Mouse (Mus musculus): Measurements from ENCODE around the gene Wdr59. TPM values are rescaled to one million over a fixed set of nuclear protein-coding genes. Genes with fewer than 3 reads are reported as not detected.

The Wdr59 gene
- polyA plus RNA-seq, 1 experiment from 2014 or later: 6.0 TPM

- H3K4me1 ChIP-seq: peaks cover 49% of the 10 kb centered on the region
- WGBS: under 1% methylated on average over 64 of the region's 64 CpGs
- peak; percentile 23; the same call in 1 of the 2 replicates for ATAC-seq (ENCODE audit: borderline replicate concordance, extremely low read depth, low FRiP score, low TSS enrichment)
These were observed 15.3 kb upstream of the Wdr59 start for GRCm38 (mm10) chr8:111536978-111537764.

DNA sequence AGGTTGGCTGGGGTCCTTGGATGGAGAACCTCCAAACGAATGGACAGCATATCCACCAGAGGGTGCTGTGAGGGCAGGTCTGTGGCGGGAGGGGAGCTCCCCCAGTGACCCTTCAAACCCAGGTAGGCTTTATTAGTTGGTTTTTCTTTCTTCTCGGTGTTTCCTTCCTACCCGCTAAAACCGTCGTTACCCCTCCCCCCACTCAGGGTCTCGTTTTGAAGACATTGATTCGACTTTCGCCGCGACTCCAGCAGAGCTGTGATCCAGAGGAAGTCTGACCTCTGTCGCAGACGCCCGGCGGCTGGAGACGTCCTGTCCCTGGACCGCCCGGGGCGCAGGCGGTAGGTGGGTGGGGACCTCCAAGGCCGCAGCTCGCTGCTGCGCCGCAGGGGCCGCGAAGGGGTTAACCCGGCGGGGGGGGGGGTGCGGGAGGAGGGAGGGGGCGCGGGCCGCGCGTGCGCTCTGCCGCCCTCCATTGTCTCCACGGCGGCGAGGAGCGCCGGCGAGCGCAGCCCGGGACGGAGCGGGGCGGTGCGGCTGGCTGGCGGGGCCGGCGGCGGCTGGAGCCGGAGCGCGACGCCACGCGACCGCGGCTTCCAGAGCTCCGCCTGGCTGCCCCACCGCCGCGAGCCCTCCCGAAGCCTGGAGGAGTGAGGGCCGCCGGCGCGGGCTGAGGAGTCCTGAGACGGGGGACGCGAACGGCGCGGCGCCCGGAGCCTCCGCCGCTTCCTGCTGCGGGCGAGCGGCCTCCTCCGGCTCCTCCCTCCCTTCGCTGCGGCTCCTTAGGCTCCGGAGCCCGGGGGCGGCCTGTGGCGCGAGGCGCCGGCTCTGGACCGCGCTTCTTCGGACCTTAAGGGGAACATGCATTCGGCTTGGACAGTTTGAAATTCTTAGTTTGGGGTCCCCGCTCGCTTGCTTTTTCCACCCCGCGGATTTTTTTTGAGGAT lies 14.4 kb upstream of the Wdr59 start, which contains the start of gene Znrf1:
Gene Znrf1 (plus strand): TSS at position 67 of the 947 bp plus-strand sequence.
- no peaks in the 10 kb centered on the region for H3K27me3 ChIP-seq
- peak within 1 kb of the TSS; percentile 96 for H3K4me3 ChIP-seq
- WGBS: under 1% methylated on average over 70 of the region's 100 CpGs
- peak within 1 kb of the TSS; percentile 81 for H3K9ac ChIP-seq
- no peaks in the 10 kb centered on the region for H3K9me3 ChIP-seq
- peak within 1 kb of the TSS; percentile 97 for H3K27ac ChIP-seq
- H3K36me3 ChIP-seq: no peaks in the 10 kb centered on the region
- ATAC-seq (ENCODE audit: borderline replicate concordance, extremely low read depth, low FRiP score, low TSS enrichment): peak; percentile 94
- H3K4me2 ChIP-seq: peak within 1 kb of the TSS; percentile 84
- peaks cover 41% of the 10 kb centered on the region for H3K4me1 ChIP-seq

More at GRCm38 (mm10) chr8:111536978-111537764, 15.3 kb upstream of the Wdr59 start:
- Histone ChIP-seq H3K4me3 (peak overlapping the region; percentile 96), H3K27ac (peak overlapping the region; percentile 97), H3K4me2 (peak overlapping the region; percentile 84), H3K36me3 (no peaks in the 10 kb centered on the region), H3K9ac (peak overlapping the region; percentile 81), H3K9me3 (no peaks in the 10 kb centered on the region), H3K27me3 (no peaks in the 10 kb centered on the region)

GRCm38 (mm10) chr8:111535491-111535890 lies 13.6 kb upstream of the Wdr59 start:
- WGBS: 21% methylated on average over 5 of the region's 5 CpGs
- H3K9ac ChIP-seq: no peak overlapping the region
- no peak for ATAC-seq (ENCODE audit: borderline replicate concordance, extremely low read depth, low FRiP score, low TSS enrichment)
- H3K27ac ChIP-seq: no peak overlapping the region
- no peaks in the 10 kb centered on the region for H3K36me3 ChIP-seq
- peak overlapping the region; percentile 96 for H3K4me3 ChIP-seq
- no peaks in the 10 kb centered on the region for H3K27me3 ChIP-seq
- peak overlapping the region; percentile 84 for H3K4me2 ChIP-seq
- H3K4me1 ChIP-seq: peaks cover 33% of the 10 kb centered on the region
- no peaks in the 10 kb centered on the region for H3K9me3 ChIP-seq

DNA sequence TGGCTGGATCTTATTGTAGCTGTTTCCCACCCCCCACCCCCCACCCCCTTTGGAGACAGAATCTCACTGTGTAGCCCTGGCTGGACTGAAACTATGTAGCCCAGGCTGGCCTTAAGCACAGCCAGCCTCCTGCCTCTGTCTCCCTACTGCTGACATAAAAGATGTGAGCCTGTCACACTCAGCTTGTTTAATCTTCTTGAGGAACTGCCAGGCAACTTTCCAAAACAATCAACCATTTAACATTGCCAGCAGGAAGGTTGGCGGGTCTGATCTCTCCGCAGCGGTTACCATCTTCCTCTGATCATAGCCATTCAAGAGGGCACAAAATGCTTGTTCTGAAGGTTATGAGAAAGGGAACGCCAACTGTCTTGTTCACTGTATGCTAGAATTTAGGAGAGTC lies 11.6 kb upstream of the Wdr59 start:
- no peak for ATAC-seq (ENCODE audit: borderline replicate concordance, extremely low read depth, low FRiP score, low TSS enrichment)

GRCm38 (mm10) chr8:111531621-111532020 lies 9.7 kb upstream of the Wdr59 start:
- WGBS: 70% methylated on average over 17 of the region's 17 CpGs
- no peak overlapping the region for H3K27ac ChIP-seq
- no peak for ATAC-seq (ENCODE audit: borderline replicate concordance, extremely low read depth, low FRiP score, low TSS enrichment)

More for the DNA sequence above, 11.6 kb upstream of the Wdr59 start:
- H3K9me3 ChIP-seq: no peaks in the 10 kb centered on the region
- H3K27me3 ChIP-seq: no peaks in the 10 kb centered on the region
- H3K4me1 ChIP-seq: peaks cover 18% of the 10 kb centered on the region
- no peak overlapping the region for H3K27ac ChIP-seq
- WGBS: 56% methylated on average over 4 of the region's 4 CpGs
- no peak overlapping the region for H3K9ac ChIP-seq
- H3K4me3 ChIP-seq: no peak overlapping the region
- no peaks in the 10 kb centered on the region for H3K36me3 ChIP-seq
- H3K4me2 ChIP-seq: no peak overlapping the region

GRCm38 (mm10) chr8:111531191-111531590 lies 9.3 kb upstream of the Wdr59 start:
- no peak overlapping the region for H3K27ac ChIP-seq
- no peak overlapping the region for H3K9ac ChIP-seq
- H3K9me3 ChIP-seq: no peaks in the 10 kb centered on the region
- 60% methylated on average over 12 of the region's 12 CpGs for WGBS
- H3K4me1 ChIP-seq: peaks cover 7% of the 10 kb centered on the region; the same call in 1 of the 2 replicates
- ATAC-seq (ENCODE audit: borderline replicate concordance, extremely low read depth, low FRiP score, low TSS enrichment): no peak
- no peak overlapping the region for H3K4me3 ChIP-seq
- no peaks in the 10 kb centered on the region for H3K27me3 ChIP-seq
- H3K4me2 ChIP-seq: no peak overlapping the region
- H3K36me3 ChIP-seq: no peaks in the 10 kb centered on the region

More at GRCm38 (mm10) chr8:111531621-111532020, 9.7 kb upstream of the Wdr59 start:
- Histone ChIP-seq H3K4me1 (peaks cover 7% of the 10 kb centered on the region; the same call in 1 of the 2 replicates), H3K36me3 (no peaks in the 10 kb centered on the region), H3K4me2 (no peak overlapping the region), H3K9me3 (no peaks in the 10 kb centered on the region), H3K9ac (no peak overlapping the region), H3K27me3 (no peaks in the 10 kb centered on the region), H3K4me3 (no peak overlapping the region)

- ATAC-seq (ENCODE audit: borderline replicate concordance, extremely low read depth, low FRiP score, low TSS enrichment): no peak
- H3K9ac ChIP-seq: no peak overlapping the region
- H3K9me3 ChIP-seq: no peaks in the 10 kb centered on the region
- no peaks in the 10 kb centered on the region for H3K36me3 ChIP-seq
- no peaks in the 10 kb centered on the region for H3K4me1 ChIP-seq
- no peak overlapping the region for H3K4me3 ChIP-seq
- no peak overlapping the region for H3K4me2 ChIP-seq
- H3K27me3 ChIP-seq: no peaks in the 10 kb centered on the region
- no peak overlapping the region for H3K27ac ChIP-seq
- 78% methylated on average over 5 of the region's 5 CpGs for WGBS
These were observed 6.2 kb upstream of the Wdr59 start for GRCm38 (mm10) chr8:111528071-111528470.

- H3K27me3 ChIP-seq: no peaks in the 10 kb centered on the region
- no peak overlapping the region for H3K4me3 ChIP-seq
- H3K9ac ChIP-seq: no peak overlapping the region
- H3K4me1 ChIP-seq: no peaks in the 10 kb centered on the region
- no peaks in the 10 kb centered on the region for H3K9me3 ChIP-seq
- ATAC-seq (ENCODE audit: borderline replicate concordance, extremely low read depth, low FRiP score, low TSS enrichment): no peak
- H3K36me3 ChIP-seq: no peaks in the 10 kb centered on the region
- WGBS: 53% methylated on average over 8 of the region's 8 CpGs
- H3K4me2 ChIP-seq: no peak overlapping the region
- no peak overlapping the region for H3K27ac ChIP-seq
These were observed 5.3 kb upstream of the Wdr59 start for GRCm38 (mm10) chr8:111527149-111527548.

- Histone ChIP-seq H3K27ac (no peak overlapping the region), H3K4me3 (no peak overlapping the region), H3K27me3 (no peaks in the 10 kb centered on the region), H3K36me3 (no peaks in the 10 kb centered on the region), H3K9ac (no peak overlapping the region), H3K9me3 (no peaks in the 10 kb centered on the region), H3K4me2 (no peak overlapping the region), H3K4me1 (no peaks in the 10 kb centered on the region)
- ATAC-seq (ENCODE audit: borderline replicate concordance, extremely low read depth, low FRiP score, low TSS enrichment): no peak
- 53% methylated on average over 6 of the region's 6 CpGs for WGBS
These were observed 4.6 kb upstream of the Wdr59 start for GRCm38 (mm10) chr8:111526403-111527024.

DNA sequence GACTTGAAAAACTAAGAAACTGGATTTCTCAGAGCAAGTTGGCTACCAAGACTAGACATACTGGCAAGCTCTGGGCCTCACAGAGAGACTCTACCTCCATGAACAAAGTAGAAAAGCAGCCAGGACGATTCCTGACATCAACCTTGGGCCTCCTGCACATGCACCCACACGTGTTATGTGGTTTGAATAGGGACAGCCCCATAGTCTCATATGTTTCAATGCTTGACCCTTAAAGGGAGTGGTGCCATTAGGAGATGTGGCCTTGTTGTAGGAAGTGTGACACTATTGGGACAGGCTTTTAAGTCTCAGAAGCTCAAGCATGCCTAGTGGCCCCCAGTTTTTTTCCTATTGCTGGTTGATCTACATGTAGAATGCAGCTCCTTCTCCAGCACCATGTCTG lies 4.4 kb downstream of the Wdr59 start:
- Histone ChIP-seq H3K36me3 (no peaks in the 10 kb centered on the region), H3K4me2 (no peak overlapping the region), H3K27me3 (no peaks in the 10 kb centered on the region), H3K9me3 (no peaks in the 10 kb centered on the region), H3K4me1 (peaks cover 7% of the 10 kb centered on the region), H3K9ac (no peak overlapping the region), H3K4me3 (no peak overlapping the region), H3K27ac (no peak overlapping the region)
- 82% methylated on average over 2 of the region's 2 CpGs for WGBS
- no peak for ATAC-seq (ENCODE audit: borderline replicate concordance, extremely low read depth, low FRiP score, low TSS enrichment)

DNA sequence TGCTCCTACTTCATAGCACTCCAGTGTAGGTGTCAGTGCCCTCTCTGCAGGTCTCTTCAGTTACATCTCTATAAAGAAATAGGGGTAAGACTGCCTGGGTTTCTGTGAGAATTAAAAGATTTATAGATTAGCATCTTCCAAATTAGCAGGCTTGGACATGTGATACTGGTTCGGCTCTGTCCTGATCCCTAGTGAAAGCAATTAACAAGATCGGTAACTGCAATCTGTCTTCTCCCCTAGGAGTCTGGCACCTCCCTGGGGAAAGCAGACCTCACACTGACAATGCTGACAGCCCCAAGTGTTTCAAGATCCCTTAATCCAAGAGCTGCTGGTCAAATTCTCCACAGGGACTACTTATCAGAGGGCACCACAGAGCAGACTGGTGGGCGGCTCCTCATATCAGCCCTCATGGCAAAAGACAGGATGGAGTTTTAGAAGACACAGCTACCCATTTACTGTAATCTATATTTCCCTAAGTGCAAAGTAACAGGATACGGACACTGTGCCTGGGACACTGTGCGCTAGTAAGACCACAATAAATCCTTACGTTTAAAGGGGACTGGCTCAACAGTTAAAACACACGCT lies 5.3 kb downstream of the Wdr59 start:
- no peak for ATAC-seq (ENCODE audit: borderline replicate concordance, extremely low read depth, low FRiP score, low TSS enrichment)
- Histone ChIP-seq H3K27me3 (no peaks in the 10 kb centered on the region), H3K27ac (no peak overlapping the region), H3K36me3 (no peaks in the 10 kb centered on the region), H3K4me1 (peaks cover 7% of the 10 kb centered on the region), H3K9me3 (no peaks in the 10 kb centered on the region), H3K4me3 (no peak overlapping the region), H3K4me2 (no peak overlapping the region), H3K9ac (no peak overlapping the region)
- 68% methylated on average over 7 of the region's 7 CpGs for WGBS
